Mouse (Mus musculus) brain, embryonic 14.5 days (tissue): ENCODE measurements at regions not wholly inside any gene's neighbourhood (a gene's known extent, or its start where the extent isn't known, plus 50 kb on each side); places are given as distances from the start of the nearest gene placed in this dataset.

Experiments
- CTCF ChIP-seq: fragments of 200-500 bp; IDR thresholded peaks from 2 replicates; pipeline ENCODE4 v1.5.1; 2012; ENCODE audit warnings: inconsistent platforms, mild to moderate bottlenecking, moderate library complexity, borderline replicate concordance; ENCODE audit not compliant: insufficient read depth, insufficient read length; ENCODE audit errors: extremely low read depth
- POLR2A ChIP-seq: fragments of 200-500 bp; IDR thresholded peaks from 2 replicates; pipeline ENCODE4 v1.6.1; 2012; ENCODE audit warnings: mild to moderate bottlenecking, inconsistent platforms, borderline replicate concordance; ENCODE audit not compliant: poor library complexity, insufficient read depth, insufficient read length, severe bottlenecking; ENCODE audit errors: extremely low read depth

DNA sequence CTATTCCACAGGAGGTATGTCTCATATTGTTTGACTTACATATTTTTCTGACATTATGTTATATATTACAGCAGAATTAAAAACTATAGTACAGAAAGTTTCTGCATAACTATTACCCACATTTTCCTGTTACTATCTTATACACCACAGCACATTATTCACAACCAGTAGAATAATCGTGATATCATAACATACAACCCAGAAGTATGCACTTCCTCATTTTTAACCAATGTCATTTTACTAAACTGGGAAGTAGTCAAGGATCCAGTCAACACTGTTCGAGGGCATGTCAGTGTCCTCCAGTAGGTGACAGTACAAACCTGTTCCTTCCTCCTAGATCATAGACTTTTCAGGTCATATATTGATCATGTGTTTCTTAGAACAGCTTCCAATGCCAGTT, 557.7 kb upstream of the Crim1 start:
- TF ChIP-seq CTCF, result no peak
- no peak for TF ChIP-seq POLR2A
